Mouse (Mus musculus) myocyte (in vitro differentiated cells): Measurements from ENCODE around the gene Zc3h7b.

ENCODE experiments used
- CEBPB ChIP-seq: IDR thresholded peaks from 2 replicates; pipeline ENCODE4 v1.6.1; 2011; ENCODE audit warnings: mild to moderate bottlenecking, moderate library complexity; ENCODE audit not compliant: poor library complexity, insufficient read depth, severe bottlenecking
- E2F4 ChIP-seq: IDR thresholded peaks from one replicate; pipeline ENCODE4 v1.6.1; 2011; ENCODE audit warnings: mild to moderate bottlenecking, control low read depth, moderate library complexity; ENCODE audit not compliant: insufficient read depth
- POLR2A ChIP-seq: IDR thresholded peaks from one replicate; pipeline ENCODE4 v1.6.1; 2011; ENCODE audit warnings: low read depth, mild to moderate bottlenecking, control low read depth, moderate library complexity; ENCODE audit not compliant: insufficient read length
- USF1 ChIP-seq: IDR thresholded peaks from one replicate; pipeline ENCODE4 v1.6.1; 2011; ENCODE audit warnings: low read depth, mild to moderate bottlenecking, control low read depth, moderate library complexity

DNA sequence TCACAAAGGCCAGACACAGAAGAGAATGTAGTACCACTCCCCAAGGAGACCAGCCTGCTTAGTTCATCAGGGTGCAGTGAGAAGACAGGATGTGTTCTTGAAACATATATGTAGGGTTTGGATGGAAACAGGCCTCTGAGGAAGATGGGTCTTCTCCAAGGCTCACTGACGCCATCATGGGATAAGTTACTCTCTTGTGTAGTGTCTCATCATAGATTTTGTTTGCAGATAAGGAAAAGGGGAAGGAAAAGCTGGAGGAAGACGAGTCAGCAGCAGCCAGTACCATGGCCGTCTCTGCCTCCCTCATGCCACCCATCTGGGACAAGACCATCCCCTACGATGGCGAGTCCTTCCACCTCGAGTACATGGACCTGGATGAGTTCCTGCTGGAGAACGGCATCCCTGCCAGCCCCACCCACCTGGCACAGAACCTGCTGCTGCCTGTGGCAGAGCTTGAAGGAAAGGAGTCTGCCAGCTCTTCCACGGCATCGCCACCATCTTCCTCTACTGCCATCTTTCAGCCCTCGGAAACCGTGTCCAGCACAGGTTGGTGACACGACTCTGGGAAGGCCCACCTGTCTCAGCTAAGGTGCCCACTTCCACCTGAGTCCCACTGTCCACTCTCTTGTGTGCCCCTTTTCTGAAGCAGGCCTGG, 70.0 kb downstream of the Zc3h7b start:
- TF ChIP-seq POLR2A, result no peak
- no peak for TF ChIP-seq CEBPB
- no peak for TF ChIP-seq E2F4
- TF ChIP-seq USF1, result no peak
